Mouse (Mus musculus) liver, embryonic 12.5 days (tissue): ENCODE measurements around the gene Cabin1. TPM values are rescaled to one million over a fixed set of nuclear protein-coding genes. Genes with fewer than 3 reads are reported as not detected.

Experiments used
- ATAC-seq: fragments of 200-750 bp; cut with Nextera tagmentation; 2 replicates; pipeline ENCODE4 v1.8.0; 2017; ENCODE audit warnings: moderate number of reproducible peaks, mild to moderate bottlenecking, moderate library complexity
- H3K27ac ChIP-seq: fragments of 300-500 bp; sonication (generic); 2 replicates; pipeline ENCODE4 v1.5.1; 2016; ENCODE audit warnings: mild to moderate bottlenecking
- H3K27me3 ChIP-seq: fragments of 300-500 bp; sonication (generic); replicated peaks from 2 replicates; pipeline ENCODE4 v1.6.1; 2016; ENCODE audit warnings: mild to moderate bottlenecking, moderate library complexity
- H3K36me3 ChIP-seq: fragments of 300-500 bp; sonication (generic); 2 replicates; pipeline ENCODE4 v1.6.1; 2016; ENCODE audit warnings: mild to moderate bottlenecking, moderate library complexity
- H3K4me1 ChIP-seq: fragments of 300-500 bp; sonication (generic); 2 replicates; pipeline ENCODE4 v1.6.1; 2016
- H3K4me2 ChIP-seq: fragments of 300-500 bp; sonication (generic); 2 replicates; pipeline ENCODE4 v1.6.1; 2016; ENCODE audit warnings: mild to moderate bottlenecking, moderate library complexity
- H3K4me3 ChIP-seq: fragments of 300-500 bp; sonication (generic); 2 replicates; pipeline ENCODE4 v1.5.1; 2016; ENCODE audit warnings: mild to moderate bottlenecking, moderate library complexity
- H3K9ac ChIP-seq: fragments of 300-500 bp; sonication (generic); 2 replicates; pipeline ENCODE4 v1.6.1; 2016; ENCODE audit warnings: mild to moderate bottlenecking, moderate library complexity
- H3K9me3 ChIP-seq: fragments of 300-500 bp; sonication (generic); replicated peaks from 2 replicates; pipeline ENCODE4 v1.6.1; 2016; ENCODE audit warnings: mild to moderate bottlenecking, moderate library complexity
- whole genome bisulfite sequencing: fragments of 180-500 bp; shearing (Covaris S2); methylation state at CpG from one replicate; pipeline ENCODE4 v1.1.7; 2016; ENCODE audit not compliant: insufficient replicate concordance; 5-methylcytosine and 5-hydroxymethylcytosine counted together
- polyA plus RNA-seq: library from polyadenylated mRNA; unstranded; fragments of >200 nt; fragmentation: Nextera tagmentation; extraction: Ambion mirVana; gene quantifications from 2 replicates; pipeline ENCODE4 v1.2.1, GENCODE M21; 2016

Cabin1 gene
- polyA plus RNA-seq, 1 experiment from 2014 or later: 24.4 TPM

- H3K36me3 ChIP-seq: peaks cover 97% of the 10 kb centered on the region
- no peak overlapping the region for H3K9ac ChIP-seq
- 80% methylated on average over 8 of the region's 8 CpGs for WGBS
These were observed 88.5 kb downstream of the Cabin1 start for GRCm38 (mm10) chr10:75675594-75675993.

GRCm38 (mm10) chr10:75669936-75670335 lies 94.2 kb downstream of the Cabin1 start:
- Histone ChIP-seq H3K27ac (no peak overlapping the region), H3K4me3 (no peak overlapping the region), H3K4me2 (no peak overlapping the region), H3K9me3 (no peaks in the 10 kb centered on the region), H3K27me3 (peaks cover 35% of the 10 kb centered on the region), H3K4me1 (peaks cover 34% of the 10 kb centered on the region), H3K36me3 (peaks cover 63% of the 10 kb centered on the region), H3K9ac (no peak overlapping the region)
- no peak for ATAC-seq
- WGBS: 87% methylated on average over 1 of the region's 1 CpGs

More at GRCm38 (mm10) chr10:75675594-75675993, 88.5 kb downstream of the Cabin1 start:
- Histone ChIP-seq H3K4me2 (no peak overlapping the region), H3K27ac (no peak overlapping the region), H3K4me3 (no peak overlapping the region), H3K4me1 (peaks cover 35% of the 10 kb centered on the region), H3K27me3 (no peaks in the 10 kb centered on the region), H3K9me3 (no peaks in the 10 kb centered on the region)
- ATAC-seq: no peak

DNA sequence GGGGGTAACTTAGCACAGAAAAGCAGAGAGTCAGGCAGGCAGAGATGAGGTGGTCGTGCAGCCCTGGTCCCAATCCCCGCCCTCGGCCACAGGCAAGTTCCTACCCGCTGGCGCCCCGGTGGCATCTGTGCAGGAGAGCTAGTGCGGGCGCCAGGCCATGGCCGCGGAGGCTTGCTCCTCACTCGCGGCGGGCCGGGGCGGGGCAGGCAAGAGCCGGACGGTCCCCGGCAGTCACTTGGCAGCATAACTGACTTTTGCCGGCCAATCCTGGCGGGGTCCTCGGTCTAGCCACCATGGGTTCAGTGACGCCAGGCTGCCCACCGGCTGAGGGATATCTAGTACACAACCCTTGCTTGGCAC lies 96.2 kb downstream of the Cabin1 start:
- no peak overlapping the region for H3K27ac ChIP-seq
- H3K4me2 ChIP-seq: peak overlapping the region; percentile 98
- ATAC-seq: peak; percentile 60
- WGBS: 1% methylated on average over 22 of the region's 23 CpGs
- peaks cover 28% of the 10 kb centered on the region for H3K4me1 ChIP-seq
- H3K27me3 ChIP-seq: peaks cover 35% of the 10 kb centered on the region
- H3K36me3 ChIP-seq: peaks cover 63% of the 10 kb centered on the region
- no peaks in the 10 kb centered on the region for H3K9me3 ChIP-seq
- peak overlapping the region; percentile 71 for H3K9ac ChIP-seq
- peak overlapping the region; percentile 67 for H3K4me3 ChIP-seq

- no peaks in the 10 kb centered on the region for H3K9me3 ChIP-seq
- H3K4me3 ChIP-seq: peak overlapping the region; percentile 67
- WGBS: 2% methylated on average over 63 of the region's 63 CpGs
- peaks cover 27% of the 10 kb centered on the region for H3K4me1 ChIP-seq
- peak overlapping the region; percentile 54 for H3K27ac ChIP-seq
- H3K27me3 ChIP-seq: peaks cover 35% of the 10 kb centered on the region
- peak; percentile 59 for ATAC-seq
- peaks cover 65% of the 10 kb centered on the region for H3K36me3 ChIP-seq
- peak overlapping the region; percentile 98 for H3K4me2 ChIP-seq
- peak overlapping the region; percentile 71 for H3K9ac ChIP-seq
These were observed 96.8 kb downstream of the Cabin1 start for GRCm38 (mm10) chr10:75667115-75667910.

- H3K27me3 ChIP-seq: peaks cover 35% of the 10 kb centered on the region
- ATAC-seq: no peak
- peaks cover 27% of the 10 kb centered on the region for H3K4me1 ChIP-seq
- WGBS: 56% methylated on average over 4 of the region's 4 CpGs
- H3K36me3 ChIP-seq: peaks cover 66% of the 10 kb centered on the region
- no peak overlapping the region for H3K27ac ChIP-seq
- no peaks in the 10 kb centered on the region for H3K9me3 ChIP-seq
- H3K4me3 ChIP-seq: peak overlapping the region; percentile 67
- H3K4me2 ChIP-seq: peak overlapping the region; percentile 98
- H3K9ac ChIP-seq: peak overlapping the region; percentile 71; the same call in 1 of the 2 replicates
These were observed 97.6 kb downstream of the Cabin1 start for GRCm38 (mm10) chr10:75666451-75667030.

DNA sequence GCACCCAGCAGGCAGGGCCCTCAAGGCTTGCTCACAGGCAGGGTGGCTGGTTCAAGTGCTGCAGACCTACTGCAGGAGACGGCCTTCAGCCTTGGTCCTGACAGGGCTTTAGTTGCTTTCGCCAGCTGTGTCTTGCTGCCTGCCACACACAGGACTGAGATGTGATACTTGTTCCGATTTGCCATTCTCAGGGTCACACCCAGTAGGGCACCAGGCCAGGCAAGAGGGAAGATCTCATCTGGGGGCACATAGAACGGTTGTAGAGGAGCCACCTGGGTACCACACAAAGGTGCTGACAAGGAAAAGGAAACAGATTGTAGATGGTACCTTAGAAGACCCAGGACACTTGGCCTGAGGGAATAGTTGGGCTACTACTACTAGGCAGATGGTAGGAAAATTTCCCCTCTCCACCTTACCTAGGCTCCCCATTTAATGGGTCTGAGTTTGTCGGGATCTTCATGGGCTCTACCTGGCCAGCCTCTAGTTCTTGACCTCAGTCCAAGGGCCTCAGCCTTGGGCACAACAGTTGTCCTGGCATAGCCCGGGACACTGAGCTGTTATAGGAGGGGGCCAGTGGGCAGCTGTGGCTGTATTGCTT lies 99.4 kb downstream of the Cabin1 start:
- H3K4me2 ChIP-seq: no peak overlapping the region
- no peak for ATAC-seq
- peaks cover 27% of the 10 kb centered on the region for H3K4me1 ChIP-seq
- H3K36me3 ChIP-seq: peaks cover 66% of the 10 kb centered on the region
- H3K4me3 ChIP-seq: no peak overlapping the region
- H3K9ac ChIP-seq: no peak overlapping the region
- H3K27ac ChIP-seq: no peak overlapping the region
- no peaks in the 10 kb centered on the region for H3K9me3 ChIP-seq
- 88% methylated on average over 6 of the region's 6 CpGs for WGBS
- peaks cover 32% of the 10 kb centered on the region for H3K27me3 ChIP-seq

DNA sequence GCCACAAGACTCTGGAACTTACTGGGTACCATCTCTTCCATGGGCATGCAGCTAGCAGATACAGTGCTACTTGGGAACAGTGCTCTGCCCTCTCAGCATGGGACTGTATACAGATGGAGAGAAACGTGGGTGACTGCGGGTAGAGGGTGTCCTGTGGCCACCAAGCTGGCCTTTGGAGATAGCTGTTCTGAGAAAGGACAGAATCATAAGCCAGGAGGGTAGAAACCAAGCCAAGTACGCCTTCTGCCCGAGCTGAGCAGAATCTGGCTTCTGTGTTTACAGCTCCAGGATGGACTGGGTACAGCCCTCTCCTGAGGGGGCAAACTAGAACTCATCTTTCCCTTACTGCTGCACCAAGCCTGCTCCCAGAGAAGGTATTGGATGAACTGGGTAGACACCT lies 101.6 kb downstream of the Cabin1 start:
- no peak for ATAC-seq
- Histone ChIP-seq H3K27ac (no peak overlapping the region), H3K36me3 (peaks cover 78% of the 10 kb centered on the region), H3K4me3 (no peak overlapping the region), H3K4me1 (peaks cover 15% of the 10 kb centered on the region), H3K9ac (no peak overlapping the region), H3K4me2 (no peak overlapping the region), H3K9me3 (no peaks in the 10 kb centered on the region), H3K27me3 (peaks cover 11% of the 10 kb centered on the region)
- WGBS: 76% methylated on average over 4 of the region's 4 CpGs

GRCm38 (mm10) chr10:75661876-75662275 lies 102.3 kb downstream of the Cabin1 start:
- no peak for ATAC-seq
- Histone ChIP-seq H3K9me3 (no peaks in the 10 kb centered on the region), H3K9ac (no peak overlapping the region), H3K36me3 (peaks cover 85% of the 10 kb centered on the region), H3K27ac (no peak overlapping the region), H3K4me1 (peaks cover 8% of the 10 kb centered on the region), H3K4me2 (no peak overlapping the region), H3K4me3 (no peak overlapping the region), H3K27me3 (peaks cover 4% of the 10 kb centered on the region)
- 81% methylated on average over 3 of the region's 3 CpGs for WGBS

- H3K4me2 ChIP-seq: no peak overlapping the region
- no peak overlapping the region for H3K9ac ChIP-seq
- H3K4me1 ChIP-seq: peaks cover 3% of the 10 kb centered on the region; the same call in 1 of the 2 replicates
- ATAC-seq: no peak
- H3K4me3 ChIP-seq: no peak overlapping the region
- WGBS: 79% methylated on average over 6 of the region's 6 CpGs
- H3K9me3 ChIP-seq: no peaks in the 10 kb centered on the region
- H3K36me3 ChIP-seq: peaks cover 90% of the 10 kb centered on the region
- no peaks in the 10 kb centered on the region for H3K27me3 ChIP-seq
- no peak overlapping the region for H3K27ac ChIP-seq
These were observed 102.8 kb downstream of the Cabin1 start for GRCm38 (mm10) chr10:75661381-75661780.

- no peak overlapping the region for H3K4me2 ChIP-seq
- H3K36me3 ChIP-seq: peaks cover 100% of the 10 kb centered on the region
- H3K4me1 ChIP-seq: no peaks in the 10 kb centered on the region
- 92% methylated on average over 7 of the region's 7 CpGs for WGBS
- no peaks in the 10 kb centered on the region for H3K9me3 ChIP-seq
- no peak overlapping the region for H3K4me3 ChIP-seq
- H3K27me3 ChIP-seq: no peaks in the 10 kb centered on the region
- no peak overlapping the region for H3K27ac ChIP-seq
- ATAC-seq: no peak
- H3K9ac ChIP-seq: no peak overlapping the region
These were observed 106.4 kb downstream of the Cabin1 start for GRCm38 (mm10) chr10:75657772-75658171.

DNA sequence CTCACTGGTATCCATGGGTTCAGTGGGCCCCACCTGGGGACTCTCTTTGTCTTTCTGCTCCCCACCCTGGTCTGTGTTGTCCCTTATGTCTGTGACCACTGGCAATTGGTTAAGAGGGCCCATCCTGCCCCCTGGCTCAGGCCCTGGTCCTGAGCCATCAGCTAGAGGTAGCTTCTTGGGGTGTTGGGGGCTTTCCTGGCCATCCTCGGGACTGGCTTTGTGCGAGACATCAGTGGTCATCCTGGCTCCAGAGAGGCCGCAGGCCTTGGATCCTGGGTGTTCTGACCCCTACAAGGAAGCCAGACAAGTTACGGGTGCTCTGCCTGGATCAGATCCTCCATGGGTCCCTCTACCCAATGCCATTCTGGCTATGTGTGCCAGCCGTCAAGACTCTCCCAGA lies 107.0 kb downstream of the Cabin1 start:
- H3K4me2 ChIP-seq: no peak overlapping the region
- no peaks in the 10 kb centered on the region for H3K9me3 ChIP-seq
- H3K36me3 ChIP-seq: peaks cover 100% of the 10 kb centered on the region
- no peaks in the 10 kb centered on the region for H3K27me3 ChIP-seq
- H3K4me3 ChIP-seq: no peak overlapping the region
- H3K9ac ChIP-seq: no peak overlapping the region
- no peak for ATAC-seq
- no peak overlapping the region for H3K27ac ChIP-seq
- H3K4me1 ChIP-seq: no peaks in the 10 kb centered on the region
- WGBS: 85% methylated on average over 5 of the region's 5 CpGs

DNA sequence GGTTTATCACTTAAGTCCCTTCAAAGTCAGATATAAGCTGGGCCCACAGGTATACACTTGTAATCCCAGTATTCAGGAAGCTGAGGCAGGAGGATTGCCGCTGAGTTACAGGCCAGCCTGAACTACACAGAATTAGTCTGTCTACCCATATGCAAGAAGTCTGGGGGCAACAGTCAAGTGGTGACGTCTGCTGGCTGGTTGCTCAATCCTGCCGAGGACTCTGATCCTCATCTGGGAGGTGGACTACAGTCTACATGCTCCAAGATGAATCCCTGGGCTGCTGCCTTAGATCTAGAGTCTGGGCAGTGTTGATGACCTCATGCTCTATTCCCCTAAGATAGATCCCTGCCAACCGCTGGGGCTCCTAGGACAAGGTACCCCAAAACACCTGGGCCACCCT lies 110.1 kb downstream of the Cabin1 start:
- WGBS: 79% methylated on average over 4 of the region's 4 CpGs
- peaks cover 100% of the 10 kb centered on the region for H3K36me3 ChIP-seq
- no peak overlapping the region for H3K27ac ChIP-seq
- no peak for ATAC-seq
- no peaks in the 10 kb centered on the region for H3K4me1 ChIP-seq
- no peaks in the 10 kb centered on the region for H3K27me3 ChIP-seq
- H3K4me3 ChIP-seq: no peak overlapping the region
- no peak overlapping the region for H3K4me2 ChIP-seq
- no peaks in the 10 kb centered on the region for H3K9me3 ChIP-seq
- no peak overlapping the region for H3K9ac ChIP-seq
